Mouse (Mus musculus): ENCODE measurements around the gene Fam110c. TPM values are rescaled to one million over a fixed set of nuclear protein-coding genes. Genes with fewer than 3 reads are reported as not detected.

Fam110c gene
- polyA plus RNA-seq, 1 experiment from 2014 or later = 0.23 TPM

- Histone ChIP-seq H3K4me3 (ENCODE audit: low read depth, low read length) (peak overlapping the region; percentile 30), H3K4me1 (replicated peaks; ENCODE audit: control insufficient read depth, insufficient read depth, low read length) (no peaks in the 10 kb centered on the region), H3K9ac (ENCODE audit: low read length) (no peak overlapping the region), H3K36me3 (ENCODE audit: control insufficient read depth, insufficient read depth, low read length) (no peaks in the 10 kb centered on the region), H3K9me3 (ENCODE audit: control insufficient read depth, low read length) (no peaks in the 10 kb centered on the region), H3K4me2 (ENCODE audit: low read depth, low read length, severe bottlenecking) (peak overlapping the region; percentile 51), H3K27me3 (ENCODE audit: control insufficient read depth, insufficient read depth, low read length) (peaks cover 29% of the 10 kb centered on the region), H3K27ac (ENCODE audit: low read depth, low read length) (no peak overlapping the region)
- DNase-seq (ENCODE audit: low spot score) (peak; percentile 59), ATAC-seq (replicated peaks; ENCODE audit: low FRiP score) (0 out of 2 replicates have a peak, but pooled peaks have one; percentile 15)
- 3% methylated on average over 24 of the region's 24 CpGs for WGBS
Observed at GRCm38 (mm10) chr12:31074839-31075538, 1.3 kb downstream of the Fam110c start.

- Histone ChIP-seq H3K9ac (ENCODE audit: low read length) (no peak overlapping the region), H3K27me3 (ENCODE audit: control insufficient read depth, insufficient read depth, low read length) (peaks cover 27% of the 10 kb centered on the region), H3K27ac (ENCODE audit: low read depth, low read length) (no peak overlapping the region), H3K4me1 (replicated peaks; ENCODE audit: control insufficient read depth, insufficient read depth, low read length) (no peaks in the 10 kb centered on the region), H3K4me3 (ENCODE audit: low read depth, low read length) (no peak overlapping the region), H3K36me3 (ENCODE audit: control insufficient read depth, insufficient read depth, low read length) (no peaks in the 10 kb centered on the region), H3K4me2 (ENCODE audit: low read depth, low read length, severe bottlenecking) (no peak overlapping the region), H3K9me3 (ENCODE audit: control insufficient read depth, low read length) (no peaks in the 10 kb centered on the region)
- 79% methylated on average over 7 of the region's 7 CpGs for WGBS
- no peak for ATAC-seq (replicated peaks; ENCODE audit: low FRiP score)
- no peak for DNase-seq (ENCODE audit: low spot score)
Observed at GRCm38 (mm10) chr12:31077020-31077419, 3.4 kb downstream of the Fam110c start.

GRCm38 (mm10) chr12:31078030-31078429, 4.4 kb downstream of the Fam110c start:
- no peak overlapping the region for H3K27ac ChIP-seq (ENCODE audit: low read depth, low read length)
- H3K4me1 ChIP-seq (replicated peaks; ENCODE audit: control insufficient read depth, insufficient read depth, low read length) = no peaks in the 10 kb centered on the region
- H3K4me3 ChIP-seq (ENCODE audit: low read depth, low read length) = no peak overlapping the region
- no peak overlapping the region for H3K9ac ChIP-seq (ENCODE audit: low read length)
- no peak overlapping the region for H3K4me2 ChIP-seq (ENCODE audit: low read depth, low read length, severe bottlenecking)
- H3K27me3 ChIP-seq (ENCODE audit: control insufficient read depth, insufficient read depth, low read length) = peaks cover 21% of the 10 kb centered on the region
- no peak for ATAC-seq (replicated peaks; ENCODE audit: low FRiP score)
- 71% methylated on average over 4 of the region's 4 CpGs for WGBS
- no peaks in the 10 kb centered on the region for H3K36me3 ChIP-seq (ENCODE audit: control insufficient read depth, insufficient read depth, low read length)
- no peak for DNase-seq (ENCODE audit: low spot score)
- no peaks in the 10 kb centered on the region for H3K9me3 ChIP-seq (ENCODE audit: control insufficient read depth, low read length)

GRCm38 (mm10) chr12:31080352-31080751, 6.7 kb downstream of the Fam110c start:
- WGBS = 79% methylated on average over 6 of the region's 6 CpGs
- no peaks in the 10 kb centered on the region for H3K36me3 ChIP-seq (ENCODE audit: control insufficient read depth, insufficient read depth, low read length)
- H3K9me3 ChIP-seq (ENCODE audit: control insufficient read depth, low read length) = no peaks in the 10 kb centered on the region
- ATAC-seq (replicated peaks; ENCODE audit: low FRiP score) (no peak), DNase-seq (ENCODE audit: low spot score) (no peak)
- no peak overlapping the region for H3K27ac ChIP-seq (ENCODE audit: low read depth, low read length)
- H3K4me1 ChIP-seq (replicated peaks; ENCODE audit: control insufficient read depth, insufficient read depth, low read length) = no peaks in the 10 kb centered on the region
- H3K27me3 ChIP-seq (ENCODE audit: control insufficient read depth, insufficient read depth, low read length) = peaks cover 6% of the 10 kb centered on the region; the same call in 1 of the 2 replicates
- no peak overlapping the region for H3K9ac ChIP-seq (ENCODE audit: low read length)
- H3K4me3 ChIP-seq (ENCODE audit: low read depth, low read length) = no peak overlapping the region
- no peak overlapping the region for H3K4me2 ChIP-seq (ENCODE audit: low read depth, low read length, severe bottlenecking)

GRCm38 (mm10) chr12:31080890-31081554, 7.4 kb downstream of the Fam110c start:
- no peak overlapping the region for H3K27ac ChIP-seq (ENCODE audit: low read depth, low read length)
- no peaks in the 10 kb centered on the region for H3K9me3 ChIP-seq (ENCODE audit: control insufficient read depth, low read length)
- DNase-seq (ENCODE audit: low spot score) (no peak), ATAC-seq (replicated peaks; ENCODE audit: low FRiP score) (no peak)
- H3K4me1 ChIP-seq (replicated peaks; ENCODE audit: control insufficient read depth, insufficient read depth, low read length) = no peaks in the 10 kb centered on the region
- no peak overlapping the region for H3K4me3 ChIP-seq (ENCODE audit: low read depth, low read length)
- H3K9ac ChIP-seq (ENCODE audit: low read length) = no peak overlapping the region
- WGBS = 84% methylated on average over 6 of the region's 6 CpGs
- H3K27me3 ChIP-seq (ENCODE audit: control insufficient read depth, insufficient read depth, low read length) = peaks cover 2% of the 10 kb centered on the region; the same call in 1 of the 2 replicates
- no peaks in the 10 kb centered on the region for H3K36me3 ChIP-seq (ENCODE audit: control insufficient read depth, insufficient read depth, low read length)
- H3K4me2 ChIP-seq (ENCODE audit: low read depth, low read length, severe bottlenecking) = no peak overlapping the region

GRCm38 (mm10) chr12:31083007-31083406, 9.3 kb downstream of the Fam110c start:
- Histone ChIP-seq H3K4me2 (ENCODE audit: low read depth, low read length, severe bottlenecking) (no peak overlapping the region), H3K36me3 (ENCODE audit: control insufficient read depth, insufficient read depth, low read length) (no peaks in the 10 kb centered on the region), H3K4me3 (ENCODE audit: low read depth, low read length) (no peak overlapping the region), H3K9me3 (ENCODE audit: control insufficient read depth, low read length) (no peaks in the 10 kb centered on the region), H3K27ac (ENCODE audit: low read depth, low read length) (no peak overlapping the region), H3K9ac (ENCODE audit: low read length) (no peak overlapping the region), H3K27me3 (ENCODE audit: control insufficient read depth, insufficient read depth, low read length) (no peaks in the 10 kb centered on the region), H3K4me1 (replicated peaks; ENCODE audit: control insufficient read depth, insufficient read depth, low read length) (no peaks in the 10 kb centered on the region)
- ATAC-seq (replicated peaks; ENCODE audit: low FRiP score) (no peak), DNase-seq (ENCODE audit: low spot score) (no peak)
- 88% methylated on average over 4 of the region's 4 CpGs for WGBS

- H3K36me3 ChIP-seq (ENCODE audit: control insufficient read depth, insufficient read depth, low read length) = no peaks in the 10 kb centered on the region
- no peak for ATAC-seq (replicated peaks; ENCODE audit: low FRiP score)
- WGBS = 85% methylated on average over 4 of the region's 4 CpGs
Observed at GRCm38 (mm10) chr12:31083407-31083806, 9.7 kb downstream of the Fam110c start.

GRCm38 (mm10) chr12:31087060-31087459, 13.4 kb downstream of the Fam110c start:
- Histone ChIP-seq H3K4me2 (ENCODE audit: low read depth, low read length, severe bottlenecking) (no peak overlapping the region), H3K4me1 (replicated peaks; ENCODE audit: control insufficient read depth, insufficient read depth, low read length) (no peaks in the 10 kb centered on the region), H3K4me3 (ENCODE audit: low read depth, low read length) (no peak overlapping the region), H3K9me3 (ENCODE audit: control insufficient read depth, low read length) (no peaks in the 10 kb centered on the region), H3K36me3 (ENCODE audit: control insufficient read depth, insufficient read depth, low read length) (no peaks in the 10 kb centered on the region), H3K27me3 (ENCODE audit: control insufficient read depth, insufficient read depth, low read length) (no peaks in the 10 kb centered on the region), H3K27ac (ENCODE audit: low read depth, low read length) (no peak overlapping the region), H3K9ac (ENCODE audit: low read length) (no peak overlapping the region)
- DNase-seq (ENCODE audit: low spot score) (no peak), ATAC-seq (replicated peaks; ENCODE audit: low FRiP score) (no peak)
- 85% methylated on average over 4 of the region's 4 CpGs for WGBS

More at GRCm38 (mm10) chr12:31083407-31083806, 9.7 kb downstream of the Fam110c start:
- no peak for DNase-seq (ENCODE audit: low spot score)
- Histone ChIP-seq H3K9ac (ENCODE audit: low read length) (no peak overlapping the region), H3K4me1 (replicated peaks; ENCODE audit: control insufficient read depth, insufficient read depth, low read length) (no peaks in the 10 kb centered on the region), H3K4me2 (ENCODE audit: low read depth, low read length, severe bottlenecking) (no peak overlapping the region), H3K27ac (ENCODE audit: low read depth, low read length) (no peak overlapping the region), H3K9me3 (ENCODE audit: control insufficient read depth, low read length) (no peaks in the 10 kb centered on the region), H3K27me3 (ENCODE audit: control insufficient read depth, insufficient read depth, low read length) (no peaks in the 10 kb centered on the region), H3K4me3 (ENCODE audit: low read depth, low read length) (no peak overlapping the region)
